Mouse (Mus musculus) liver, postnatal 0 days (tissue): ENCODE measurements at regions not wholly inside any gene's neighbourhood (a gene's known extent, or its start where the extent isn't known, plus 50 kb on each side); places are given as distances from the start of the nearest gene placed in this dataset.

ENCODE experiments used
- CTCF ChIP-seq: sonication (generic); IDR thresholded peaks from 2 replicates; pipeline ENCODE4 v1.5.1; 2016; ENCODE audit warnings: antibody characterized with exemption, low read depth
- EP300 ChIP-seq: IDR thresholded peaks from 2 replicates; pipeline ENCODE4 v1.6.1; 2016; ENCODE audit warnings: antibody characterized with exemption, low read depth, mild to moderate bottlenecking

- TF ChIP-seq CTCF (no peak), EP300 (no peak)
Measured at GRCm38 (mm10) chr5:5844312-5844711, 95.2 kb upstream of the Steap1 start.
